Mouse (Mus musculus): Measurements from ENCODE around the gene Bicd2. TPM values are rescaled to one million over a fixed set of nuclear protein-coding genes. Genes with fewer than 3 reads are reported as not detected.

Bicd2 gene
- polyA plus RNA-seq, 1 experiment from 2014 or later, result 32.5 TPM

DNA sequence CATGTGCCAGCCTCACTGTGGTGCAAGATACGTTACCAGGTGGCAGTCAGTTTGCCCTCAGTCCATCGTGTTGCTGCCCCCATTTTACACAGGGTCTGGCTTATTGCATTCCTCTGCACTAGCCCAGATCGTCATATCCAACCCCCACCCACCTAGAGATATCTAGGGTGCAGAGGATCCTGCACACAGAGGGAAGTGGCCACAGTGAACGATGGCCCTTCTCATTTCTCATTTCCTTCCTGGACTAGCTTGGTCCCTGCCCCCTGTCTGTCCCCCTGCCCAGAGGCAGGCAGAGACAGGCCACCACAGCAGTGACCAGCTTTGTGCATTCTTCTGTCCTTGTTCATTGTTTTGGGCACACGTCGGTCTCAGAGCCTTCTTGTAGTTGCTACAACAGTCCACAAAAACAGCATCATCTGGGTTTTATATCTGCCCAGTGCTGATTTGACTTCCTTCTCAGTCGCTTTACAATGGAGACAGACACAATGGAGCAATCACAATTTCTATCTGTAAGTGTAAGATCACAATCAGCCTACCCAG lies 34.5 kb upstream of the Bicd2 start:
- H3K4me1 ChIP-seq (ENCODE audit: insufficient read depth, low read depth, low read length), result no peaks in the 10 kb centered on the region
- peak; percentile 28 for DNase-seq (ENCODE audit: low spot score)
- TF ChIP-seq EP300 (IDR thresholded peaks at IDR 0.05), result no peak
- no peak for TF ChIP-seq CTCF (IDR thresholded peaks at IDR 0.05)
- no peak overlapping the region for H3K9ac ChIP-seq (replicated peaks; ENCODE audit: low read depth)
- no peak overlapping the region for H3K4me3 ChIP-seq (ENCODE audit: low read depth, low read length)
- 48% methylated on average over 7 of the region's 7 CpGs for WGBS
- H3K36me3 ChIP-seq (ENCODE audit: insufficient read depth, low read length), result no peaks in the 10 kb centered on the region
- ATAC-seq, result peak; percentile 74
- H3K27me3 ChIP-seq (replicated peaks; ENCODE audit: insufficient read depth, low read length), result no peaks in the 10 kb centered on the region
- peak overlapping the region; percentile 49; the same call in 1 of the 2 replicates for H3K27ac ChIP-seq (ENCODE audit: low read length)
- no peak overlapping the region; the same call in 1 of the 2 replicates for H3K4me2 ChIP-seq (replicated peaks; ENCODE audit: low read depth, low read length)
- H3K9me3 ChIP-seq (ENCODE audit: low read length), result no peaks in the 10 kb centered on the region

DNA sequence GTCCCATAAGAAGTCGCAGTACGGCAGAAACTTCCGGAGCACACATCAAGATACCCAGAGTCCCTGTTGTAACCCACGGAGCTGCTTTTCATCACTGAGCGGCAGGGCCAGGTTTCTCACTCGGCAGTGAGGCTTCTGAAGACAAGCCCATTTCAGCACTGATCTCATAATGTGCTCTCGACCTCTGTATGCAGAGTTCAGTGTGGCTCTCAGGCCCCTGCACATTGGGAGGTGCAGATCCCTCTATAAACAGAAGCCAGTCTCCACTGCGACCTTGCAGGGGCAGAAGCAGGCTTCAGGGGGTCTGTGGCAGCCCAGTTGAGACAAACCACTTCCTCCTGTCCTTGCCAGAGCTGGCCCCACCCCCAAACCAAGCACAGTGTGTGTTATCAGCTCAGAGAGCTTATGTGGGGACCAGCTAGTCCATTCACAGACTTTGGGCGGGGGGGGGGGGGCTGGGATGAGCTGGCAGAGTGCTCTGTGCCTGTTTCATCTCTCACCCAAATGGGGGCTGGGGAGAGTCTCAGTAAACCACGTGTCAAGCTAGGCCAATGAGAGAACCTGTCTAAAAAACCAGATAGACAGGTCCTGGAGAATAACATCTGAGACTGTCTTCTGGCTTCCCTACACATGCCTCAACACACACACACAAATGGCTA lies 33.9 kb upstream of the Bicd2 start:
- Histone ChIP-seq H3K36me3 (ENCODE audit: insufficient read depth, low read length) (no peaks in the 10 kb centered on the region), H3K27ac (ENCODE audit: low read length) (peak overlapping the region; percentile 49; the same call in 1 of the 2 replicates), H3K27me3 (replicated peaks; ENCODE audit: insufficient read depth, low read length) (no peaks in the 10 kb centered on the region), H3K9ac (replicated peaks; ENCODE audit: low read depth) (no peak overlapping the region), H3K4me2 (replicated peaks; ENCODE audit: low read depth, low read length) (peak overlapping the region; percentile 17), H3K9me3 (ENCODE audit: low read length) (no peaks in the 10 kb centered on the region), H3K4me1 (ENCODE audit: insufficient read depth, low read depth, low read length) (no peaks in the 10 kb centered on the region), H3K4me3 (ENCODE audit: low read depth, low read length) (no peak overlapping the region)
- DNase-seq (ENCODE audit: low spot score) (peak; percentile 40), ATAC-seq (peak; percentile 56)
- 7% methylated on average over 9 of the region's 10 CpGs for WGBS
- TF ChIP-seq EP300 (IDR thresholded peaks at IDR 0.05), result no peak
- no peak for TF ChIP-seq CTCF (IDR thresholded peaks at IDR 0.05)

DNA sequence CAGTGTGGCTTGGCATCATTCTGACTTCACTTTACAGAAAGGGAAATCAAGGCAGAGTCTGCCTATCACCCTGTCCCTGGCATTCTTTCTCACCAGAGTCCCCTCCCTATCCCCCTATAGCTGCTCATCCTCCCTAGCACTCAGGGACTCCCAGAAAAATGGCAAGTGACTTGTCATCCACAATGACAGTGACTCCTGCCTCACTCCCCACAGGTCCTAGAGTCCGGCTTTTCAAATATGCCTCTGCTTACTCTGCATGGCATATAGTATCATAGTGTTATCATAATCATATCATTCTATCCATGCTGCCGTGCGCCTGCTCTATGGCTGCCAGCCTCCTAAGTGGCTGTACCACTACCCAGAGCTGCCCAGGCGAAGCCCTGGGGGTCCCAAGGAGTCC lies 33.2 kb upstream of the Bicd2 start:
- WGBS, result 86% methylated on average over 4 of the region's 4 CpGs
- Histone ChIP-seq H3K4me3 (ENCODE audit: low read depth, low read length) (no peak overlapping the region), H3K36me3 (ENCODE audit: insufficient read depth, low read length) (no peaks in the 10 kb centered on the region), H3K4me1 (ENCODE audit: insufficient read depth, low read depth, low read length) (no peaks in the 10 kb centered on the region), H3K9me3 (ENCODE audit: low read length) (no peaks in the 10 kb centered on the region), H3K9ac (replicated peaks; ENCODE audit: low read depth) (no peak overlapping the region), H3K27me3 (replicated peaks; ENCODE audit: insufficient read depth, low read length) (no peaks in the 10 kb centered on the region), H3K27ac (ENCODE audit: low read length) (no peak overlapping the region), H3K4me2 (replicated peaks; ENCODE audit: low read depth, low read length) (no peak overlapping the region)
- ATAC-seq (no peak), DNase-seq (ENCODE audit: low spot score) (no peak)
- TF ChIP-seq EP300 (IDR thresholded peaks at IDR 0.05), result no peak
- no peak for TF ChIP-seq CTCF (IDR thresholded peaks at IDR 0.05)

DNA sequence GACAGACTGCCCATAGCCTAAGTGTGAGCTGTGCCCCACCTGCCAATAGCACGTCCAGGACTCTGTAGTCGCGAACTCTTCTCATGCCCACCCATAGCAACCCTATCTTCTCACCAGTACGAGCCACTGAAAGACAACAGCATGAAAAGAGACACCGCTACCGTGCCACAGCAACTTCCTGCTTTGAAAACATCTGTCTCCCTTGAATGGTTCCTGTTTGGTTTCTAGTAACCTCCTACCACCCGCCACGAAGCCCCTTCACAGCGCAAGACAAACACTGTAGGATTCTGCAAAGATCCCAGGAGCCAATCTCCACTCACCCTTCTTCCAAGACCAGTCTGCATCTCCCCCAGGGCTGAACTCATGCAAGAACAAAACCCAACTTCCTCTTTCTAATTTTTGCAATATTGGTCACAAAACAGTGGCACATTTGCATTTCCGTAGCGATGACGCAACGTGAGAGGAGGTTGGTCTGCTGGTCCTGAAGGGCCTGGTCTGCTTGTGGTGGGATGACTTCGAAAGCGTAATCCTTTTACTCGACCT lies 32.5 kb upstream of the Bicd2 start:
- H3K4me1 ChIP-seq (ENCODE audit: insufficient read depth, low read depth, low read length), result no peaks in the 10 kb centered on the region
- DNase-seq (ENCODE audit: low spot score) (peak; percentile 53), ATAC-seq (no peak)
- H3K27me3 ChIP-seq (replicated peaks; ENCODE audit: insufficient read depth, low read length), result no peaks in the 10 kb centered on the region
- H3K36me3 ChIP-seq (ENCODE audit: insufficient read depth, low read length), result no peaks in the 10 kb centered on the region
- no peak overlapping the region for H3K9ac ChIP-seq (replicated peaks; ENCODE audit: low read depth)
- H3K4me3 ChIP-seq (ENCODE audit: low read depth, low read length), result no peak overlapping the region
- 67% methylated on average over 16 of the region's 16 CpGs for WGBS
- H3K9me3 ChIP-seq (ENCODE audit: low read length), result no peaks in the 10 kb centered on the region
- H3K27ac ChIP-seq (ENCODE audit: low read length), result no peak overlapping the region
- TF ChIP-seq EP300 (IDR thresholded peaks at IDR 0.05) (no peak), CTCF (IDR thresholded peaks at IDR 0.05) (no peak)
- no peak overlapping the region for H3K4me2 ChIP-seq (replicated peaks; ENCODE audit: low read depth, low read length)

DNA sequence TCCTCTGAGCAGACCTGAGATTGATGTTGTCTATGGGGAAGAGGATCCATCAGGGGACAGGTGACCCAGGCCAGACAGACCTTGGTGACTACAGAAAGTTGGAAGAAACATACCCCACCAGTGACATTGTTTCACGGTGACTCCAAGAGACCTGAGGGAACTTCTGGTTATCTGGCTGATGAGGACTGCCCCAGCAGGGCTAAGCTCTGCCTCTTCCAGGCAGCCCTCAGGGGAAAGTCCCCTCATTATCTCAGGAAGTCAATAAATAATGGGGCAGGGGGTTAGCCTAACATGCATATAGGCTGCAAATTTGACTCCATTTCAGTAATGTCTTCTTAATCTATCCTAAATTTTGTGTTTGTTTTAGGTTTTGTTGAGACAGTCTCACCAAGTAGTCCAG lies 31.9 kb upstream of the Bicd2 start:
- ATAC-seq, result no peak
- no peaks in the 10 kb centered on the region for H3K9me3 ChIP-seq (ENCODE audit: low read length)
- DNase-seq (ENCODE audit: low spot score), result no peak
- H3K36me3 ChIP-seq (ENCODE audit: insufficient read depth, low read length), result no peaks in the 10 kb centered on the region
- no peak overlapping the region for H3K4me2 ChIP-seq (replicated peaks; ENCODE audit: low read depth, low read length)
- no peak overlapping the region for H3K27ac ChIP-seq (ENCODE audit: low read length)
- no peaks in the 10 kb centered on the region for H3K27me3 ChIP-seq (replicated peaks; ENCODE audit: insufficient read depth, low read length)
- 95% methylated on average over 1 of the region's 1 CpGs for WGBS
- H3K4me1 ChIP-seq (ENCODE audit: insufficient read depth, low read depth, low read length), result no peaks in the 10 kb centered on the region
- TF ChIP-seq CTCF (IDR thresholded peaks at IDR 0.05) (no peak), EP300 (IDR thresholded peaks at IDR 0.05) (no peak)
- H3K9ac ChIP-seq (replicated peaks; ENCODE audit: low read depth), result no peak overlapping the region
- H3K4me3 ChIP-seq (ENCODE audit: low read depth, low read length), result no peak overlapping the region

DNA sequence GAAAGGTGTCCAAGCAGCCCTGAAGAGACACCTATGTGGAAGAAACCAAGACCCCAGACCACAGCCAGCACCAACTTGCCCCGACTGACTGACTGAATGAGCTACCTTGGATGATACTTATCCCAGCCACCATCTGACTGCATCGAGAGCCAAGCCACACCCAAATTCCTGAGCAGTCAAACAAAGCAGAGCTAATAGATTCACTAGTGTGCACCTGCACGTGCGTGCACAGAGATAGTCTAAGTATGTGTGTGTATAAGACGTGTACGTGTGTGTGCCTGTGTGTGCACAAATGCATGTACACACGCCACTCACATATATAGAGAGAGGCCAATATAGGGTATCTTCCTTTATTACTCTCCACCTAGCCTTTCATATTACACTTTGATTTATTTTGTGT lies 29.7 kb upstream of the Bicd2 start:
- Histone ChIP-seq H3K36me3 (ENCODE audit: insufficient read depth, low read length) (no peaks in the 10 kb centered on the region), H3K27ac (ENCODE audit: low read length) (no peak overlapping the region), H3K4me1 (ENCODE audit: insufficient read depth, low read depth, low read length) (no peaks in the 10 kb centered on the region), H3K9me3 (ENCODE audit: low read length) (no peaks in the 10 kb centered on the region), H3K4me3 (ENCODE audit: low read depth, low read length) (no peak overlapping the region), H3K27me3 (replicated peaks; ENCODE audit: insufficient read depth, low read length) (no peaks in the 10 kb centered on the region), H3K9ac (replicated peaks; ENCODE audit: low read depth) (no peak overlapping the region), H3K4me2 (replicated peaks; ENCODE audit: low read depth, low read length) (no peak overlapping the region)
- WGBS, result 59% methylated on average over 7 of the region's 7 CpGs
- DNase-seq (ENCODE audit: low spot score), result peak; percentile 33
- ATAC-seq, result 0 out of 2 replicates have a peak, but pooled peaks have one; percentile 33
- TF ChIP-seq CTCF (IDR thresholded peaks at IDR 0.05) (no peak), EP300 (IDR thresholded peaks at IDR 0.05) (no peak)

Data from lung, postnatal 0 days (tissue).